Mouse (Mus musculus) neural tube, embryonic 15.5 days (tissue): ENCODE results near the gene Mrps5. TPM values are rescaled to one million over a fixed set of nuclear protein-coding genes. Genes with fewer than 3 reads are reported as not detected.

Experiments
- ATAC-seq: fragments of 200-750 bp; cut with Nextera tagmentation; 2 replicates; pipeline ENCODE4 v1.8.0; 2017; ENCODE audit warnings: mild to moderate bottlenecking, moderate TSS enrichment, moderate library complexity; ENCODE audit not compliant: low FRiP score
- H3K27ac ChIP-seq: fragments of 300-500 bp; sonication (generic); replicated peaks from 2 replicates; pipeline ENCODE4 v1.5.1; 2015; ENCODE audit warnings: mild to moderate bottlenecking, inconsistent platforms
- H3K27me3 ChIP-seq: fragments of 300-500 bp; sonication (generic); replicated peaks from 2 replicates; pipeline ENCODE4 v1.6.1; 2015; ENCODE audit warnings: inconsistent platforms
- H3K36me3 ChIP-seq: fragments of 300-500 bp; sonication (generic); 2 replicates; pipeline ENCODE4 v1.6.1; 2015; ENCODE audit warnings: inconsistent platforms
- H3K4me1 ChIP-seq: fragments of 300-500 bp; sonication (generic); 2 replicates; pipeline ENCODE4 v1.6.1; 2015; ENCODE audit warnings: inconsistent platforms
- H3K4me2 ChIP-seq: fragments of 300-500 bp; sonication (generic); 2 replicates; pipeline ENCODE4 v1.6.1; 2015; ENCODE audit warnings: inconsistent platforms, mild to moderate bottlenecking, moderate library complexity
- H3K4me3 ChIP-seq: fragments of 300-500 bp; sonication (generic); replicated peaks from 2 replicates; pipeline ENCODE4 v1.5.1; 2015; ENCODE audit warnings: mild to moderate bottlenecking, inconsistent platforms
- H3K9ac ChIP-seq: fragments of 300-500 bp; sonication (generic); replicated peaks from 2 replicates; pipeline ENCODE4 v1.6.1; 2015; ENCODE audit warnings: mild to moderate bottlenecking, inconsistent platforms
- H3K9me3 ChIP-seq: fragments of 300-500 bp; sonication (generic); replicated peaks from 2 replicates; pipeline ENCODE4 v1.6.1; 2016; ENCODE audit warnings: inconsistent platforms
- WGBS: fragments of 180-500 bp; shearing (Covaris S2); methylation state at CpG from one replicate; pipeline ENCODE4 v1.1.7; 2015; ENCODE audit warnings: mixed read lengths; 5-methylcytosine and 5-hydroxymethylcytosine counted together
- polyA plus RNA-seq: library from polyadenylated mRNA; unstranded; fragments of >200 nt; fragmentation: Nextera tagmentation; extraction: Ambion mirVana; gene quantifications from 2 replicates; pipeline ENCODE4 v1.2.1, GENCODE M21; 2015

The Mrps5 gene
- polyA plus RNA-seq = 141 and 147 TPM in 2 replicates

GRCm38 (mm10) chr2:127586694-127587513 is at the start of gene Mrps5, which contains the start of gene Zfp661:
Gene Mrps5, plus strand, starts transcription at chr2:127587222.
Gene Zfp661, minus strand, starts transcription at chr2:127587094.
- Histone ChIP-seq H3K4me2 (peak within 1 kb of the TSS; percentile 69), H3K27ac (peak within 1 kb of the TSS; percentile 92), H3K9me3 (no peaks in the 10 kb centered on the region), H3K4me1 (peaks cover 41% of the 10 kb centered on the region), H3K36me3 (peaks cover 2% of the 10 kb centered on the region; the same call in 1 of the 2 replicates), H3K9ac (peak within 1 kb of the TSS; percentile 76), H3K27me3 (no peaks in the 10 kb centered on the region), H3K4me3 (peak within 1 kb of the TSS; percentile 77)
- ATAC-seq = peak; percentile 88
- WGBS = 4% methylated on average over 39 of the region's 39 CpGs

- no peaks in the 10 kb centered on the region for H3K9me3 ChIP-seq
- peaks cover 52% of the 10 kb centered on the region for H3K27me3 ChIP-seq
- WGBS = 73% methylated on average over 3 of the region's 3 CpGs
- no peak for ATAC-seq
- no peak overlapping the region for H3K4me2 ChIP-seq
- no peak overlapping the region for H3K27ac ChIP-seq
- no peak overlapping the region for H3K4me3 ChIP-seq
- H3K36me3 ChIP-seq = no peaks in the 10 kb centered on the region
- no peak overlapping the region for H3K9ac ChIP-seq
- H3K4me1 ChIP-seq = peaks cover 6% of the 10 kb centered on the region
Observed at GRCm38 (mm10) chr2:127537548-127537947, 49.5 kb upstream of the Mrps5 start.

- Histone ChIP-seq H3K4me1 (peaks cover 6% of the 10 kb centered on the region), H3K9ac (no peak overlapping the region), H3K36me3 (no peaks in the 10 kb centered on the region), H3K4me2 (no peak overlapping the region), H3K9me3 (no peaks in the 10 kb centered on the region), H3K27ac (no peak overlapping the region), H3K27me3 (peaks cover 59% of the 10 kb centered on the region), H3K4me3 (no peak overlapping the region)
- WGBS = 33% methylated on average over 4 of the region's 4 CpGs
- ATAC-seq = no peak
Observed at GRCm38 (mm10) chr2:127539494-127539893, 47.5 kb upstream of the Mrps5 start.

- ATAC-seq = no peak
- Histone ChIP-seq H3K4me2 (peak within 1 kb of the TSS; percentile 41), H3K9me3 (no peaks in the 10 kb centered on the region), H3K4me1 (peaks cover 6% of the 10 kb centered on the region), H3K9ac (no peak within 1 kb of the TSS), H3K27ac (no peak within 1 kb of the TSS), H3K4me3 (peak within 1 kb of the TSS; percentile 10; the same call in 1 of the 2 replicates), H3K36me3 (no peaks in the 10 kb centered on the region), H3K27me3 (peaks cover 59% of the 10 kb centered on the region)
- WGBS = 5% methylated on average over 29 of the region's 29 CpGs
Observed at GRCm38 (mm10) chr2:127541185-127541584, 45.8 kb upstream of the Mrps5 start, which contains the start of gene Prom2. Gene Prom2, minus strand, starts transcription at chr2:127541467.

- WGBS = 88% methylated on average over 2 of the region's 2 CpGs
- Histone ChIP-seq H3K9ac (no peak overlapping the region), H3K27me3 (peaks cover 59% of the 10 kb centered on the region), H3K27ac (no peak overlapping the region), H3K9me3 (no peaks in the 10 kb centered on the region), H3K4me1 (peaks cover 6% of the 10 kb centered on the region), H3K4me3 (no peak overlapping the region), H3K4me2 (no peak overlapping the region), H3K36me3 (no peaks in the 10 kb centered on the region)
- no peak for ATAC-seq
Observed at GRCm38 (mm10) chr2:127541697-127542096, 45.3 kb upstream of the Mrps5 start.

- Histone ChIP-seq H3K4me2 (no peak overlapping the region), H3K9ac (no peak overlapping the region), H3K27me3 (peaks cover under 1% of the 10 kb centered on the region), H3K36me3 (no peaks in the 10 kb centered on the region), H3K9me3 (no peaks in the 10 kb centered on the region), H3K27ac (no peak overlapping the region), H3K4me1 (no peaks in the 10 kb centered on the region), H3K4me3 (no peak overlapping the region)
- ATAC-seq = no peak
- WGBS = 82% methylated on average over 5 of the region's 5 CpGs
Observed at GRCm38 (mm10) chr2:127548342-127549074, 38.5 kb upstream of the Mrps5 start.

GRCm38 (mm10) chr2:127549711-127550110 is 37.3 kb upstream of the Mrps5 start:
- Histone ChIP-seq H3K9ac (no peak overlapping the region), H3K4me2 (no peak overlapping the region), H3K9me3 (no peaks in the 10 kb centered on the region), H3K27ac (no peak overlapping the region), H3K4me3 (no peak overlapping the region), H3K36me3 (no peaks in the 10 kb centered on the region), H3K27me3 (no peaks in the 10 kb centered on the region; the same call in none of the 2 replicates), H3K4me1 (no peaks in the 10 kb centered on the region)
- ATAC-seq = no peak

GRCm38 (mm10) chr2:127550446-127550845 is 36.6 kb upstream of the Mrps5 start:
- no peak overlapping the region for H3K4me3 ChIP-seq
- H3K4me1 ChIP-seq = no peaks in the 10 kb centered on the region
- no peak overlapping the region for H3K9ac ChIP-seq
- H3K36me3 ChIP-seq = no peaks in the 10 kb centered on the region
- WGBS = 86% methylated on average over 1 of the region's 1 CpGs
- no peaks in the 10 kb centered on the region for H3K9me3 ChIP-seq
- H3K27ac ChIP-seq = no peak overlapping the region
- no peaks in the 10 kb centered on the region; the same call in none of the 2 replicates for H3K27me3 ChIP-seq
- no peak overlapping the region for H3K4me2 ChIP-seq
- ATAC-seq = no peak

GRCm38 (mm10) chr2:127551078-127551477 is 35.9 kb upstream of the Mrps5 start:
- no peaks in the 10 kb centered on the region for H3K9me3 ChIP-seq
- H3K36me3 ChIP-seq = no peaks in the 10 kb centered on the region
- H3K4me1 ChIP-seq = no peaks in the 10 kb centered on the region
- H3K4me3 ChIP-seq = no peak overlapping the region
- H3K27ac ChIP-seq = no peak overlapping the region
- ATAC-seq = no peak
- WGBS = 60% methylated on average over 5 of the region's 5 CpGs
- no peaks in the 10 kb centered on the region; the same call in none of the 2 replicates for H3K27me3 ChIP-seq
- H3K4me2 ChIP-seq = no peak overlapping the region
- H3K9ac ChIP-seq = no peak overlapping the region

GRCm38 (mm10) chr2:127559070-127559966 is 27.7 kb upstream of the Mrps5 start:
- peak overlapping the region; percentile 24 for H3K9ac ChIP-seq
- H3K27me3 ChIP-seq = peaks cover 10% of the 10 kb centered on the region
- peaks cover 13% of the 10 kb centered on the region for H3K4me1 ChIP-seq
- no peaks in the 10 kb centered on the region for H3K9me3 ChIP-seq
- no peaks in the 10 kb centered on the region for H3K36me3 ChIP-seq
- WGBS = 7% methylated on average over 18 of the region's 18 CpGs
- peak overlapping the region; percentile 38 for H3K4me3 ChIP-seq
- ATAC-seq = peak; percentile 100
- peak overlapping the region; percentile 68 for H3K27ac ChIP-seq
- H3K4me2 ChIP-seq = peak overlapping the region; percentile 59

GRCm38 (mm10) chr2:127573322-127573721 is 13.7 kb upstream of the Mrps5 start:
- no peak overlapping the region for H3K4me3 ChIP-seq
- H3K9me3 ChIP-seq = no peaks in the 10 kb centered on the region
- ATAC-seq = no peak
- H3K36me3 ChIP-seq = peaks cover 24% of the 10 kb centered on the region
- no peaks in the 10 kb centered on the region for H3K27me3 ChIP-seq
- 86% methylated on average over 1 of the region's 1 CpGs for WGBS
- no peak overlapping the region for H3K27ac ChIP-seq
- H3K4me2 ChIP-seq = no peak overlapping the region
- no peak overlapping the region for H3K9ac ChIP-seq
- H3K4me1 ChIP-seq = no peaks in the 10 kb centered on the region
